23 mouse cellular contexts compared by ENCODE assay signal in genomic region chr4:83330369-83330768, GRCm38 (mm10).
"Had no signal": no experiment of that assay in that cellular context is flagged by ENCODE, and none has a peak within 500 bp of the region (broad histone marks: within the 10 kb centered on the region; RNA-seq: fewer than 3 reads in every experiment).

No protein-coding gene starts in this region.

- H3K36me3 ChIP-seq: heart, embryonic 10.5 days; heart, embryonic 12.5 days; hindbrain, embryonic 10.5 days; hindbrain, embryonic 12.5 days; limb, embryonic 13.5 days; limb, embryonic 15.5 days; liver, embryonic 12.5 days had no signal

- H3K27ac ChIP-seq: gastrocnemius, adult 2 months; heart, embryonic 10.5 days; hindbrain, embryonic 10.5 days; hindbrain, embryonic 12.5 days; hindbrain, embryonic 14.5 days; limb, embryonic 13.5 days; limb, embryonic 15.5 days; liver, embryonic 12.5 days; liver, embryonic 14.5 days had no signal

- H3K4me1 ChIP-seq: heart, embryonic 10.5 days; heart, embryonic 12.5 days; hindbrain, embryonic 10.5 days; hindbrain, embryonic 12.5 days; limb, embryonic 15.5 days had no signal

- H3K4me3 ChIP-seq: gastrocnemius, adult 2 months; heart, embryonic 10.5 days; heart, embryonic 12.5 days; hindbrain, embryonic 10.5 days; hindbrain, embryonic 12.5 days; limb, embryonic 13.5 days; limb, embryonic 15.5 days; liver, embryonic 12.5 days had no signal

- H3K27me3 ChIP-seq: heart, embryonic 12.5 days; limb, embryonic 15.5 days had no signal

- DNase-seq: gastrocnemius, adult 2 months; gastrocnemius, postnatal 10 days; gastrocnemius, postnatal 25 days; heart, adult 18-20 months; heart, postnatal 10 days; heart, postnatal 4 days; kidney, adult 11 months; kidney, adult 8-10 months; kidney, postnatal 10 days; kidney, postnatal 25 days; kidney, postnatal 4 days; layer of hippocampus, adult 9-11 months; layer of hippocampus, postnatal 36 days; left cerebral cortex, postnatal 4 days had no signal

- H3K9me3 ChIP-seq: heart, embryonic 10.5 days; heart, embryonic 12.5 days; hindbrain, embryonic 10.5 days; hindbrain, embryonic 12.5 days; limb, embryonic 13.5 days; limb, embryonic 15.5 days; liver, embryonic 12.5 days had no signal
